Mouse (Mus musculus): ENCODE data around the gene Olfr1357.

Olfr1357 gene

DNA sequence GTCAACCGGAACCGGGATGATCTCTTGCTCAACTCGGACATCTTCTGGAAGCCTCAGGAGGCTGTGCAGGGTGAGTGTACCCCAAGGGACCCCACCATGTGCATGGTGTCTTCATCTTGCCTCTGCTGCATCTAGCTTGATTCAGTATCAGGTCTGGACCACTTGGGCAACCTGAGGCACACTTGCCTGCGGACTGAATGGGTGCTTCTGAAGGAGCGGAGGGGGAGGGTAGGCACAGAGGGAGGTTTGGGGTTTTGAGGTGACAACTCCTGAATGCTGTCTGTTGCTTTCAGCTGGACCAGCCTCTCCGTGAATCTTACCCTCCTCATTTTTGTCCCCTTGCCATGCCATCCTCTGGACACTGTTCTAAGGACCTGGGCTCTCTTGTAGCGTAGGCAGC is 36.8 kb downstream of the Olfr1357 start:
- DNase-seq (ENCODE audit: low spot score in 2 of 2), result no peak

DNA sequence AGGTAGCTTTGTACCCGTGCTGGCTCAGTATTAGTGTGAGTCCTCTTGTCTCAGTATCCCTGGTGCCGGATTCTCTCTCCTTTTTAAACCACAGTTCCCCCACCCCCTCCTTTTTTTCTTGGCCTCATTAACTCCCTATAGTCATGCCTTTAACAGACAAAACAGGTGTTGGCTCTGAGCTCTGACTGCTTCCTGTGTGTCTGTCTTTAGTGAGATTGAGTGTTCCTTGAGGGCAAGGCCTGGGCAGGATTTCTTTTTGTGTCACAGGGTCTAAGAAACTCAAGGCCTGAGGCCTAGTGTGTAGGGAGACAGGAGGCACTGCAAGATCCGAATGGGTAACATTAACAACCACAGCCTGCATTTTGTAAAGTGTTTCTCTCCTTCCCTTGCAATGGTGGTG is 39.7 kb downstream of the Olfr1357 start:
- DNase-seq (ENCODE audit: low spot score in 2 of 2), result no peak

DNA sequence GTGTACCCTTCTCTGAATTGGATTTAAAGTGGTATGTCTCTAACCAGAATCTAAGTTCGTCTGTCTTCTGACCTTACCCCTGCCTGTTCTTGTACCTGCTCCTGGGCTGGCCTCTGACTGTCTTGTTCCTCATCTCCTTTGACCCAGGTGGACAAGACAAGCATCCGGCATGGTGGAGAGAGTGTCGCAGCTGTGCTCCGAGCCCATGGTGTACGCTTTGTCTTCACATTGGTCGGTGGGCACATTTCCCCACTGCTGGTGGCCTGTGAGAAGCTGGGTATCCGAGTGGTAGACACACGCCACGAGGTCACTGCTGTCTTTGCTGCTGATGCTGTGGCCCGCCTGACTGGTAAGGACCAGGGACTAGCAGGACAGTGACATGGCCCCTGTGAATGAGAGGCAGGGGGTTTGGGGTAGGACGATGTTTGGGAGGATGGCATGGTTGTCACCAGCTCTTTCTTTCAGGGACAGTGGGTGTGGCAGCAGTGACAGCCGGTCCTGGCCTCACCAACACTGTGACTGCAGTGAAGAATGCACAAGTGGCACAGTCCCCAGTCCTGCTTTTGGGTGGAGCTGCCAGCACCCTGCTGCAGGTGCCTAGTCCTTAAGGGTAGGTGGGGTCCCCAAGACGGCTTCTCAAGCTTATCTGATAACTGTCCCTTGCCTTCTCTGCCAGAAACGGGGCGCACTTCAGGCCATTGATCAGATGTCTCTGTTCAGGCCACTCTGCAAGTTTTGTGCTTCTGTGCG is 41.3 kb downstream of the Olfr1357 start:
- no peak for DNase-seq (ENCODE audit: low spot score in 2 of 2)

DNA sequence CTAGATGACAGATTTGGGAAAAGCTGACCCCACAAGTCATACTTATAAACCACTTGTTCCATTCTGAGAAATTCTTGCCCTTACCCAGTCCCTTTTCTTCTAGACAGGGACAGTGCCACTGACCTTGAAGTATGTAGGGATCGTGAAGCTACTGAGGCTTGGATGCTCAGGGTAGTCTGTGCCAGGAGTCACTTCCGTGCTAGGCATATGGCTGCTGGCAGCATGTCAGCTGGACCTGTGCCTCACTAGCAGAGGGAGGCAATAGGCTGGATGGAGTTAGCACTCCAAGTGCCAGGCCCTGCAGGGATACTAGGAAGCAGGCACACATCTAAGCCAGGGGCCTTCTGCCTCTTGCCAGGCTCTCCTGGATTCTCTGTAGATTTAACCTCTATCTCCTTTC is 42.2 kb downstream of the Olfr1357 start:
- DNase-seq (ENCODE audit: low spot score in 2 of 2), result peak; percentile 24 to 25

DNA sequence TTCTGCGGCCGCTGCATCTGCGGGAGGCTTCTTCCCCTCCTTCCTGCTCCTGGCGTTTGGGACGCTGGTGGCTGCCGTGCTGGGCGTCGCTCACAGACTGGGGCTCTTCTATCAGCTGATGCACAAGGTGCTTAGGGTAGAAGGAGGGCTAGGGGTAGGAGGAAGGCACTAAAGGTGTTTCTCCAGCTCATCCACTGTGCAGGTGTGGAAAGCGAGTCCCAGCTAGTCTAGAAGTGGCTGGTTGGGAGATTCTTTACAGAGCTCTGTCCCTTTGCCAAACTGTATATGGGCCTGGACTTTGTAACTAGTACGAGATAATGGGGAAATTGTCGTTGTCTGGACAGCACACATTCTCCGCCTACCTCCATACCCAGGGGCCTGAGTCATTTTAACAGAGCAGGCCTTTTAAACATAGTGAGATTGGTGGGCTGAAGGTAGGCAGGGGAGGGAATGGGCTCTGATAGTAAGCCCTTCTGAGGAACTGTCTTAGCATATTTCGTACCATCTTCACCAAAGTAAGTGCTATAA is 42.7 kb downstream of the Olfr1357 start:
- no peak for DNase-seq (ENCODE audit: low spot score in 2 of 2)

DNA sequence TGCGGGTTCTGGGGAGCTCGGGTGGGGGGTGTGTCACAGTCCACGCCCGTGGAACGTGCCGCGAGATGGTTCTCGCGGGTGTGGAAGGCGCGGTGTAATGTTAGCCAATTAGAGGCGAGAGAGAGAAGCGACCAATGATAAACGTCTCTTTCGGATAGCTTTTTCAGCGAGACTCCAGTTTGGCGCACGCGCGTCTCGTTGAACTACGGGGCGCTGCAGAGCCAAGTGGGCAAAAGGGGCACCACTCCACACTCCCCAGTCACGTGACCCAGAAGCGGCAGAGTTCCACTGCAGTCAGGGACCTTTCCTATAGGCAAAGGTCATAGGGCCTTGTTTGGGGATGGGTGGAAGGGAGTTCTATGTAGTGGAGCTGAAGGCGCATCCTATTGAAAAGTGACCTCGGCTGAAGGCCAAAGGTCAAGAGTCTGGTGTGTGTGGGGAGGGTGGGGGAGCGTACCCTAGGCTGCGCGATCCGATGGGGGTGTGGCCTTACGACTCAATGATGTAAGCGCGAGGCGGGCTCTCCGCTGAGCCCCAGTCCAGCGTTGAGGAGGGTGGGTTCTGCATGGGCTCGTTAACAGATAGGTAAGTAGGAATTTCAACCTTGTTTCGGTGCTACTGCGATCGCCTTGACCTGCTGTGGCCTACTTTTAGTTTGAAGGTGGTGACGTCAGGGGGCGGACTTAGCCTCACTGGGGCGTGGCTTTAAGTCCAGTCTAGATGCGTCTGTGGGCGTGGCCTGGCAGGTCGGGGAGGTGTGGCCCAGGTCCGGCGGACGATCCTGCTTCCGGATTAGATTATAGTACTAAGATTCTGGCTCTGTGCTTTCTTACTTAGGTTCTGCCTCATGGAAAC is 43.4 kb downstream of the Olfr1357 start, which contains the start of gene Ilvbl:
Ilvbl (plus strand) TSS at position 97 of the 855 bp plus-strand sequence.
- peak; percentile 91 to 95 for DNase-seq (ENCODE audit: low spot score in 2 of 2)

DNA sequence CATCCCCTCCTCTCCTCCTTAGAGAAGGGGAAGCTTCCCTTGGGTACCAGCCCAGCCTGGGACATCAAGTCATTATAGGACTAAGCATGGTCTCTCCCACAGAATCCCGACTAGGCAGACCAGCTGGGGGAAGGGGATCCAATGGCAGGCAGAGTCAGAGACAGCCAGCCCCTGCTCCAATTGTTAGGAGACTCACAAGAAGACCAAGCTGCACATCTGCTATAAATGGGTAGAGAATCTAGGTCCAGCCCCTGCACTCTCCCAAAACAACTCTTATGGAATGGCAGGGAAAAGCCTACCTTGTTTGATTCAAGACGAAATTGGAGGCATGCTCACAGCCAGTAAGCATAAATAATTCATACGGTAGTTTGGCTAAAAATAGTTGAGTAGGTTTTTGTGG is 44.6 kb downstream of the Olfr1357 start:
- no peak for DNase-seq (ENCODE audit: low spot score in 2 of 2)

DNA sequence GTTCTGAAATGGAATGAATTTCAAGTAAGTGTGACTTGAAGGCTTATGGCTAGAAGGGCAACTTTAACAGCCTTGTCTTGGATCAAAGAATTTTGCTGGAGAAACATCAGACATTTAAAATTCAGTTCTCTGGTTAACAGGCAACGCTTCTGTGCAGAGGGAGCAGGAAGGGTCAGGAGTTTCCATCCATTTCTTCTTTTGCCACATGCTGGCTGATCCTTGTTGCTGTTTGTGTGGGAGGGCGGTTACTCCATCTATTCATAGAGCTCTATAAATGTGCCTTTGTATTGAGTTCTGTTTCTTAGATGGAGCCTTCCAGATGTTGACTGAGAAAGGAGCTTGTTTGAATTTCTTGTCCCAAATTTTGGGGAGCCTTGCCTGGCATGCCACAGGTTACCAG is 47.0 kb downstream of the Olfr1357 start:
- DNase-seq (ENCODE audit: low spot score in 2 of 2), result no peak

DNA sequence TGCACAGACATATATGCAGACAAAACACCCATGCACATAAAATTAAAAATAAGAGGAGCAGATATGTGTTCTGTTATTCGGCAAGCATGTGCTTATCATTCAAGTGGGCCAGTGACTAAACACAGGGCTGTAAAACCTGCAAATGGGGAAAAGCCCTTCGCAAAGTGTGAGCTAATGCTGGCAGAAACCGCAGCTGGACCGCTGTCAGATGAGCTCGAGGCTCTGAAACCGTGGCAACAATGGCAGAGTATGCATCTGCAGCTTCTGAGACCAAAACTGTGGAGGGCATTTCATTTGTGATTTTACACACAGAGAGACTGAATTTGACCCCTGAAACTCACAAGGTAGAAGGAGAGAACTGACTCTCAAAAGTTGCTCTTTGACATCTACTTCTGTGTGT is 47.5 kb downstream of the Olfr1357 start:
- DNase-seq (ENCODE audit: low spot score in 2 of 2), result no peak

DNA sequence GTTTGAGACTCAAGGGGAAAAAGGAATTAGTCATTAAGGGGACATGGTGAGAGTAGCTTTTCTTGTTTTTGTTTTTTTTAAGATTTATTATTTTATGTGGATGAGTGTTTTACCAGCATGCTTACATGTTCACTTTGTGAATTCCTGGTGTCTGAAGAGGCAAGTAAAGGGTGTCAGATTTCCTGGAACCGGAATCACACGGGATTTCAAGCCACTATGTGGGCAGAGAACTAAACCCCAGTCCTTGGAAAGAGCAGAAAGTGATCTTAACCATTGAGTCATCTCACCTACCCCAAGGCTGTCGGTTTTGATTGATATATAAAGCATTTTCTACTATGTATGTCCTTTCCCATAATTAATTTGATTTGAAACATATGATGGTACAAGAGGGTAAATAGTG is 48.2 kb downstream of the Olfr1357 start:
- DNase-seq (ENCODE audit: low spot score in 2 of 2), result no peak

DNA sequence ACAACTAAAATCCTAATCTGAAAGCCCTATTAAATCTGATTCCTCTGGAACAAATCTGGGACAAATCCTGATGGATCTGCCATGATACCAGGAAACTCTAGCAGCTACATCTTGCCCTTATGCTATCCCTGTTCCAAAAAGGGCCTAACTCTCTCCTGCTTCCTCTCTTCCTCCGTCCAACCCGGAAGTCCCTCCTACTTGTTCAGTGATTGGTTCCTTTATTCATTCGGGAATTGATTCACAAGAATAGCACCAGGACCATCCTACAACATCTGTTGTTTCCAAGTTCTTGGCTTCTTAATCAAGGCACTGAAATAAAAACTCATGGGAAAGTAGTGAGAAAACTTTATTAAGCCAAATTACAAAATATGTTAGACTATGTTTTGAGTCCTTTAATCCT is 48.7 kb downstream of the Olfr1357 start:
- no peak for DNase-seq (ENCODE audit: low spot score in 2 of 2)

DNA sequence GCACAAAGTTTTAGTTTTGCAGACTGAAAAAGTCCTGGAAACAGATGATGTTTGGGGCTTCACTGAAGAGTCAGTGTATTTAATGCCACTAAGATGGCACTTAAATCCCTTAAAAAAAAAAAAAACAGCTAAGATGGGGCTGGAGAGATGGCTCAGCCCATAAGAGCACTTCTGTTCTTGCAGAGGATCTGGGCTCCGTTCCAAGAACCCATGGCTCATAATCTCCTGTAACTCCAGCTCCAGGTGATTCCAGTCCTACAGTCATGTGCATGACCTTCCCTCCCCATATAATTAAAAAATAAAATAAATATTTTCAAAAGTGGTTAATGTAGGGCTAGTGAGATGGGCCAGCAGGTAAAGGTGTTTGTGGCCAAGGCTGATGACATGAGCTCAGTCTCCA is 52.8 kb downstream of the Olfr1357 start:
- no peak for DNase-seq (ENCODE audit: low spot score in 2 of 2)

All from right cerebral cortex, adult 2 months (tissue).